Mouse (Mus musculus): ENCODE data around the gene Nhsl2. TPM values are rescaled to one million over a fixed set of nuclear protein-coding genes. Genes with fewer than 3 reads are reported as not detected.

The Nhsl2 gene
- polyA plus RNA-seq, 1 experiment from 2014 or later, result 16.5 TPM

DNA sequence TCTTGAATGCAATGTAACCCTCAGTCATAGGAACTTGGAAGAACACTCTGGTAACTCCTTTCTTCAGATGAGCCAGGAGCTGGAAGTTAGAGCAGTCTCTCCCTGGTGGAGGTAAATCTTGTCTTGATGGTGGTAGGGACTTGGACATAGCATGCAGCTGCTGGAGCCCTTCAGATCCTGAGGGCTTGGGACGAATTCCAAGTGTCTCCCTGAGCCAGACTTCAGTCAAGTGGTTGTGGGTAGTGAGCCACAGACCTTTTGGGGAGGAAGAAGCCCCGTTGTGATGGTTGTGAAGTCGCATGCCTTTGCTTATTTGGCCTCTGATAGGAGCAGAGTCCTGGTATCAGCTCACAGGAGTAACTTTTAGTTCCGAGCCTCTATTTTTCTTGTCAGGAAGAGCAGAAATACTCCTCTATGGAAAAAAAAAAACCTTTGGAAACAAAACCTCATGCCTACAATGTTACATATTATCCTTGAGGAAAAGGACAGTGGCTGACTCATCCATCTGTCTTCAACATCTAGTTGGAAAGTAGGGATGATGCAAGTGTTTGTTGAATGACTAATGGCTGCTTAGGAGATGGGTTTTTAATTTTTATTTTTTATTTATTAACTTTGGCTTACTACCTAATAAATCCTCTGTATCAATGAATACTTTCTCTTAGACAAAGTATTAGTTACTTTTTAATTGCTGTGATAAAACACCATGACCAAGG is 14.6 kb downstream of the Nhsl2 start:
- H3K9ac ChIP-seq (ENCODE audit: low read depth, low read length), result no peak overlapping the region
- ATAC-seq (ENCODE audit: low FRiP score, low TSS enrichment), result no peak
- 56% methylated on average over 4 of the region's 4 CpGs for WGBS
- no peak overlapping the region for H3K4me2 ChIP-seq (replicated peaks; ENCODE audit: low read depth, low read length)
- H3K4me1 ChIP-seq (ENCODE audit: control insufficient read depth, insufficient read depth, low read length), result no peaks in the 10 kb centered on the region
- H3K27me3 ChIP-seq (ENCODE audit: control insufficient read depth, insufficient read depth, low read length), result peaks cover 6% of the 10 kb centered on the region; the same call in 1 of the 2 replicates
- no peaks in the 10 kb centered on the region for H3K36me3 ChIP-seq (ENCODE audit: control insufficient read depth, insufficient read depth, low read length)
- H3K27ac ChIP-seq (ENCODE audit: low read depth, low read length), result no peak overlapping the region
- H3K4me3 ChIP-seq (ENCODE audit: low read length), result no peak overlapping the region
- no peaks in the 10 kb centered on the region for H3K9me3 ChIP-seq (ENCODE audit: control insufficient read depth, low read length)

DNA sequence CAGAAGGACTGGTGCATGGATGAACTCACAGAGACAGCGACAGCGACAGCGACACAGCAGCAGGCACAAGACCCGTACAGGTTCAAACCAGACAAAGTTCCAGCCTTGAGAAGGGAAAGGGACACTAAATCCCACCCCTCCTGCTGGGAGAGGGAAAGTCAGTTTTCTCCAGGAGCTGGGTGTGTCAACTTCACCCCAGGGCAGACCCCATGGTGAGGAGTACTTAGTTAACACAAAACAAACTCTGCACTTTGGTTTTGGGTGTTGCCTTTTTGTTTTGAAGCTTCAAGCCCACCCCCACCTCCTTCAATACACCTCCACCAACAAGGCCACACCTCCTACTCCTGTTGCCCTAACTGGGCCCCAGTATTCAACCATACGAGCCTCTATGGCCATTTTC is 15.6 kb downstream of the Nhsl2 start:
- H3K4me2 ChIP-seq (replicated peaks; ENCODE audit: low read depth, low read length), result no peak overlapping the region
- H3K9me3 ChIP-seq (ENCODE audit: control insufficient read depth, low read length), result no peaks in the 10 kb centered on the region
- H3K27ac ChIP-seq (ENCODE audit: low read depth, low read length), result no peak overlapping the region
- 64% methylated on average over 5 of the region's 5 CpGs for WGBS
- ATAC-seq (ENCODE audit: low FRiP score, low TSS enrichment), result no peak
- no peaks in the 10 kb centered on the region for H3K4me1 ChIP-seq (ENCODE audit: control insufficient read depth, insufficient read depth, low read length)
- H3K36me3 ChIP-seq (ENCODE audit: control insufficient read depth, insufficient read depth, low read length), result no peaks in the 10 kb centered on the region
- peaks cover 6% of the 10 kb centered on the region; the same call in 1 of the 2 replicates for H3K27me3 ChIP-seq (ENCODE audit: control insufficient read depth, insufficient read depth, low read length)
- no peak overlapping the region for H3K4me3 ChIP-seq (ENCODE audit: low read length)
- no peak overlapping the region for H3K9ac ChIP-seq (ENCODE audit: low read depth, low read length)

DNA sequence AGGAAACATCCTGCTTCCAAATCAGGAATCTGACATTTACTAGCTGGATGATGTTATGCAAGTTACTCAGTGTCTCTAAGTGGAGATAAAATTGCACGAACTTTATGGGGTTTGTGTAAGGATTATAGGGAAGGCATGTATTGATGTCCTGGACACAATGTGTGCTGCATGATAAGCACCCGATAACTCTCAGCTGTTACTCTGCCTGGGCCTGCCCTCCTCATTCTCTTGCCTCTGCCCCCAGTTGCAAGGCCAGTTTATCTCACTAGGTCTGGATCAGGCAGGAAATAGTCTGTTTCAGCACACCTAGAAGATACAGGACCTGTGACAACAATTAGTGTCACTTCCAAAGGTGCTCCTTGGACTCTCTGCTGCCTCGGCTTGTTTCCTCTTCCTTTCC is 25.0 kb downstream of the Nhsl2 start:
- no peak for ATAC-seq (ENCODE audit: low FRiP score, low TSS enrichment)
- Histone ChIP-seq H3K9me3 (ENCODE audit: control insufficient read depth, low read length) (no peaks in the 10 kb centered on the region), H3K4me1 (ENCODE audit: control insufficient read depth, insufficient read depth, low read length) (peaks cover 6% of the 10 kb centered on the region; the same call in 1 of the 2 replicates), H3K27ac (ENCODE audit: low read depth, low read length) (peak overlapping the region; percentile 51; the same call in 1 of the 2 replicates), H3K4me2 (replicated peaks; ENCODE audit: low read depth, low read length) (no peak overlapping the region), H3K9ac (ENCODE audit: low read depth, low read length) (no peak overlapping the region), H3K36me3 (ENCODE audit: control insufficient read depth, insufficient read depth, low read length) (no peaks in the 10 kb centered on the region), H3K4me3 (ENCODE audit: low read length) (no peak overlapping the region), H3K27me3 (ENCODE audit: control insufficient read depth, insufficient read depth, low read length) (peaks cover 3% of the 10 kb centered on the region; the same call in 1 of the 2 replicates)
- WGBS, result 51% methylated on average over 3 of the region's 3 CpGs

DNA sequence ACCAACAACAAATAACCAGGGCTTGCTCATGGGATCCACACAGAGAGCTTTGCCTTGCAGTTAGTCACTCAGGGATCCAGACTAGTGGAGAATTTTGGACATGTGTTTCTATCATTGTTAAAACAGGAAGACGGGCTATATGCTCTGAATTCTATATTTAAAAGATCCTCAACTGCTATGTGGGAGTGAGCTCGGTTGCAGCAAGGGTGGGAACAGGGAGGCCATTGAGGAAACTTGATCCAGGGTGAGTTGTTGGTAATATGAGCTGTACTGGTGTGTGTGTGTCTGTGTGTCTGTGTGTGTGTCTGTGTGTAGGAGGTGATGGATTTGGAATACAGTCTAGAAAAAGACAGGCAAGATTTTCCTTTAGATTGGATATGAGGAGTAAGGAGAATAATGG is 25.7 kb downstream of the Nhsl2 start:
- H3K4me1 ChIP-seq (ENCODE audit: control insufficient read depth, insufficient read depth, low read length), result peaks cover 6% of the 10 kb centered on the region; the same call in 1 of the 2 replicates
- WGBS, result 30% methylated on average over 2 of the region's 2 CpGs
- H3K27ac ChIP-seq (ENCODE audit: low read depth, low read length), result peak overlapping the region; percentile 51; the same call in 1 of the 2 replicates

DNA sequence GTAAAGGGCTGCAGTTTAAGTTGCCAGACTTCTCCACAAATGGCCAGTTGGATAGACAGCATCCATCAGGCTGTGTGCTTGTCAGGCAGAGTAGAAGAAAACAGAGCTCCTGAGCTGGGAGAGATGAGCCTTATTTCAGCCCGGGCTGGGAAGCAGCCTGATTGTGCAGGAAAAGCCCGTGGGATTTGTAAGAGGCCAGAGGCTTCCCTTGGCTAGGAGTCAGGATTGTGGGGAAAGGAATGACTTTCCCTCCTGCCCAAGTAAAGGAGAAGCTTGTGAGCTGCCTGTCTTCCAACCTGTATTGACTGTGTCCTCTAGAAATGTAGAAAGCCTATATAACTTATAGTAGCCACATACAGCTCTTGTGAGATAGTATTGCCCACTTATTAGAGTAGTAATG is 27.0 kb downstream of the Nhsl2 start:
- peaks cover 6% of the 10 kb centered on the region; the same call in 1 of the 2 replicates for H3K4me1 ChIP-seq (ENCODE audit: control insufficient read depth, insufficient read depth, low read length)
- ATAC-seq (ENCODE audit: low FRiP score, low TSS enrichment), result no peak
- H3K4me2 ChIP-seq (replicated peaks; ENCODE audit: low read depth, low read length), result no peak overlapping the region
- H3K27me3 ChIP-seq (ENCODE audit: control insufficient read depth, insufficient read depth, low read length), result peaks cover 3% of the 10 kb centered on the region; the same call in 1 of the 2 replicates
- H3K9ac ChIP-seq (ENCODE audit: low read depth, low read length), result no peak overlapping the region
- no peaks in the 10 kb centered on the region for H3K36me3 ChIP-seq (ENCODE audit: control insufficient read depth, insufficient read depth, low read length)
- no peaks in the 10 kb centered on the region for H3K9me3 ChIP-seq (ENCODE audit: control insufficient read depth, low read length)
- H3K4me3 ChIP-seq (ENCODE audit: low read length), result no peak overlapping the region
- H3K27ac ChIP-seq (ENCODE audit: low read depth, low read length), result no peak overlapping the region
- WGBS, result 70% methylated on average over 2 of the region's 2 CpGs

More for the DNA sequence above, 25.7 kb downstream of the Nhsl2 start:
- H3K4me2 ChIP-seq (replicated peaks; ENCODE audit: low read depth, low read length), result no peak overlapping the region
- H3K27me3 ChIP-seq (ENCODE audit: control insufficient read depth, insufficient read depth, low read length), result peaks cover 3% of the 10 kb centered on the region; the same call in 1 of the 2 replicates
- H3K9me3 ChIP-seq (ENCODE audit: control insufficient read depth, low read length), result no peaks in the 10 kb centered on the region
- no peak overlapping the region for H3K9ac ChIP-seq (ENCODE audit: low read depth, low read length)
- H3K36me3 ChIP-seq (ENCODE audit: control insufficient read depth, insufficient read depth, low read length), result no peaks in the 10 kb centered on the region
- ATAC-seq (ENCODE audit: low FRiP score, low TSS enrichment), result no peak; the same call in 1 of the 2 replicates
- H3K4me3 ChIP-seq (ENCODE audit: low read length), result no peak overlapping the region

DNA sequence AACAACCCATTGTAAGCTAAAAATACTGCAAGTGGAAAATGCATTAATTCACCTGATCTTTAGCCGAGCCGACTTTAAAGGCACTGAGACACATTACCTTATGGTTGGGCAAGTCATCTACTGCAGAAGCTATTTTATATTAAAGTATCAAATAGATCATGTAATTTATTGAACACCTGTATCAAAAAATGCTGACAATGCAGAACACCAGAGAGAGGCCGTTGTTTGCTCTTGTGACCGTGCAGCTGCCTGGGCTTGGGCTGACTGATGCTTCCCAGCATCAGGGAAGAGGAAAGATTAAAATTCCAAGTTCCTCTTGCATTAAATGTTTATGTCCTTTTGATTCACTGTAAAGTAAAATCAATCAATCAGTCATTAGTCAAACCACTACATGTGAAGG is 28.7 kb downstream of the Nhsl2 start:
- Histone ChIP-seq H3K9me3 (ENCODE audit: control insufficient read depth, low read length) (no peaks in the 10 kb centered on the region), H3K4me3 (ENCODE audit: low read length) (no peak overlapping the region), H3K27me3 (ENCODE audit: control insufficient read depth, insufficient read depth, low read length) (0 out of 2 replicates have a peak, but pooled peaks cover 3% of the 10 kb centered on the region), H3K9ac (ENCODE audit: low read depth, low read length) (no peak overlapping the region), H3K4me2 (replicated peaks; ENCODE audit: low read depth, low read length) (no peak overlapping the region), H3K4me1 (ENCODE audit: control insufficient read depth, insufficient read depth, low read length) (peaks cover 6% of the 10 kb centered on the region; the same call in 1 of the 2 replicates), H3K27ac (ENCODE audit: low read depth, low read length) (no peak overlapping the region), H3K36me3 (ENCODE audit: control insufficient read depth, insufficient read depth, low read length) (no peaks in the 10 kb centered on the region)
- no peak for ATAC-seq (ENCODE audit: low FRiP score, low TSS enrichment)
- 80% methylated on average over 4 of the region's 4 CpGs for WGBS

DNA sequence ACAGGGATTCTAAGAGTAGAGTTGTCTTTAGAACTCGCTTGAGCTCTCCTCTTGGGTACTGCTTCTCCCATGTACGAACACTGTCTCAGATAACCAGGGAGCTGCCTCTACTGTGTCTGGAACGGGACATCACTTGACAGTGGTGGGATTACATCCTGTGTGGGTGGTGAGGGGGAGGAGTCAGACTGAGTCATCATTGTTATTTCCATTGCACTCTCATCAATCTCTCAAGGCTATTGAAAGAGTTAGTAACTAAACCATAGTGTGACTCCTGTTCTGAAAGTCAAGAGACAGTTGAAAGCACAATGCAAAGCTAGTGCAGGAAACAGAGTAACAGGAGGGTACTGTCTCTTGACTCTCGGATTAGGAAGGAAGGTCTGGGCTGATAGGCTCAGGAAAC is 29.4 kb downstream of the Nhsl2 start:
- Histone ChIP-seq H3K36me3 (ENCODE audit: control insufficient read depth, insufficient read depth, low read length) (no peaks in the 10 kb centered on the region), H3K9me3 (ENCODE audit: control insufficient read depth, low read length) (no peaks in the 10 kb centered on the region), H3K27me3 (ENCODE audit: control insufficient read depth, insufficient read depth, low read length) (0 out of 2 replicates have a peak, but pooled peaks cover 3% of the 10 kb centered on the region), H3K27ac (ENCODE audit: low read depth, low read length) (no peak overlapping the region), H3K4me1 (ENCODE audit: control insufficient read depth, insufficient read depth, low read length) (peaks cover 6% of the 10 kb centered on the region; the same call in 1 of the 2 replicates), H3K4me2 (replicated peaks; ENCODE audit: low read depth, low read length) (no peak overlapping the region), H3K9ac (ENCODE audit: low read depth, low read length) (no peak overlapping the region), H3K4me3 (ENCODE audit: low read length) (no peak overlapping the region)
- 61% methylated on average over 4 of the region's 4 CpGs for WGBS
- no peak for ATAC-seq (ENCODE audit: low FRiP score, low TSS enrichment)

DNA sequence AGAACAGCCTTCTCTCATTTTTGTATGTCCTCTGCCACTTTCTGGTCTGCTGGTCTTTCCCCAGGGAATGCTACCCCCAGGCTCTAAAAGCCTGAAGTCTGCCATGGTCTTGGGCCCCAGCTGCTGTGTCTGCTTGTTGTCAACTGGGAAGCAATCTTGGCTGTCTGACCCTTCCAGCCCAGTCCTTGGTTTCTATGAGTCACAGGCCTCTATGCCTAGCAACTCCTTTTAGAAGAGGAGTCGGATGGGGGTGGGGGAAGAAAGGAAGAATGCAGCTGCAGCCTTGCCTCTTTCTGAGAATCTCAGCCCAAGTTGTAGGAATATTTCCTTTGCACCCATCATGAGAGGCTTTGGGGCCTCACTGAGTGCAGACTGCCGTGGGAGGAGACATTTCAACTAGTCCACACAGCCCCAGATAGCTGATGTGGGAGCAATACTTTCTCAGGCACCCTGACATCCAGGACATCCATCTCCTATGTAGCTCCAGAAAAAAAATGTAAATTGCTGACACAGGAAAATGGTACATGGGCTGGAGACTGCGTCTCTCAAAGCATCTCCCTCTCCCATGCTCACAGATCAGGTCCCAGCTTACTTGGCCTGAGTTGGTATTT is 33.1 kb downstream of the Nhsl2 start:
- Histone ChIP-seq H3K4me2 (replicated peaks; ENCODE audit: low read depth, low read length) (no peak overlapping the region), H3K4me1 (ENCODE audit: control insufficient read depth, insufficient read depth, low read length) (no peaks in the 10 kb centered on the region), H3K9ac (ENCODE audit: low read depth, low read length) (no peak overlapping the region), H3K4me3 (ENCODE audit: low read length) (no peak overlapping the region), H3K9me3 (ENCODE audit: control insufficient read depth, low read length) (no peaks in the 10 kb centered on the region), H3K36me3 (ENCODE audit: control insufficient read depth, insufficient read depth, low read length) (no peaks in the 10 kb centered on the region), H3K27me3 (ENCODE audit: control insufficient read depth, insufficient read depth, low read length) (no peaks in the 10 kb centered on the region), H3K27ac (ENCODE audit: low read depth, low read length) (no peak overlapping the region)
- 40% methylated on average over 3 of the region's 3 CpGs for WGBS
- ATAC-seq (ENCODE audit: low FRiP score, low TSS enrichment), result no peak

DNA sequence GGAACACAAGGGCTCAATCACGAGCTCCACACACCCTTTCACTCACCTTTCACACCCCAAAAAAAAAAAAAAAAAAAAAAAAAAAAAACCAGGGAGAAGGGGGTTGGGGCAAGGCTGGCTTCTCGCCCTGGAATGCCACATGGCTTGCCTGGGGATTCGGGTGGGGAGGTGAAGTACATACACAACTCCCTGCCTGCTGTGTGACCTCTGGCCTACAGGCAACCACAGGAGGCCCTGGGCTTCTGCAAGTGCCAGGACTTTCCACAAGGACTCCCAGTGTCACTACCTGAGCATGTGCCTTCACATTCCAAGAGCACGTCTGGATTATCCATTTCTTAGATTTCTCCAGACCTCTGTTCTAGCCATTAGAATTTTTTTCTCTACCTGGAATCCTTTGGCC is 40.2 kb downstream of the Nhsl2 start:
- Histone ChIP-seq H3K4me3 (ENCODE audit: low read length) (no peak overlapping the region), H3K4me1 (ENCODE audit: control insufficient read depth, insufficient read depth, low read length) (no peaks in the 10 kb centered on the region), H3K27me3 (ENCODE audit: control insufficient read depth, insufficient read depth, low read length) (no peaks in the 10 kb centered on the region), H3K4me2 (replicated peaks; ENCODE audit: low read depth, low read length) (no peak overlapping the region), H3K36me3 (ENCODE audit: control insufficient read depth, insufficient read depth, low read length) (no peaks in the 10 kb centered on the region), H3K9ac (ENCODE audit: low read depth, low read length) (no peak overlapping the region), H3K27ac (ENCODE audit: low read depth, low read length) (no peak overlapping the region), H3K9me3 (ENCODE audit: control insufficient read depth, low read length) (no peaks in the 10 kb centered on the region)
- no peak for ATAC-seq (ENCODE audit: low FRiP score, low TSS enrichment)
- WGBS, result 50% methylated on average over 4 of the region's 4 CpGs
